Mouse (Mus musculus) cerebellum, adult 11-12 months (tissue): Measurements from ENCODE around the gene Ndufa5.

Experiments
- DNase-seq: peaks from one replicate; pipeline ENCODE4 v3.0.0; 2022

Ndufa5 gene

DNA sequence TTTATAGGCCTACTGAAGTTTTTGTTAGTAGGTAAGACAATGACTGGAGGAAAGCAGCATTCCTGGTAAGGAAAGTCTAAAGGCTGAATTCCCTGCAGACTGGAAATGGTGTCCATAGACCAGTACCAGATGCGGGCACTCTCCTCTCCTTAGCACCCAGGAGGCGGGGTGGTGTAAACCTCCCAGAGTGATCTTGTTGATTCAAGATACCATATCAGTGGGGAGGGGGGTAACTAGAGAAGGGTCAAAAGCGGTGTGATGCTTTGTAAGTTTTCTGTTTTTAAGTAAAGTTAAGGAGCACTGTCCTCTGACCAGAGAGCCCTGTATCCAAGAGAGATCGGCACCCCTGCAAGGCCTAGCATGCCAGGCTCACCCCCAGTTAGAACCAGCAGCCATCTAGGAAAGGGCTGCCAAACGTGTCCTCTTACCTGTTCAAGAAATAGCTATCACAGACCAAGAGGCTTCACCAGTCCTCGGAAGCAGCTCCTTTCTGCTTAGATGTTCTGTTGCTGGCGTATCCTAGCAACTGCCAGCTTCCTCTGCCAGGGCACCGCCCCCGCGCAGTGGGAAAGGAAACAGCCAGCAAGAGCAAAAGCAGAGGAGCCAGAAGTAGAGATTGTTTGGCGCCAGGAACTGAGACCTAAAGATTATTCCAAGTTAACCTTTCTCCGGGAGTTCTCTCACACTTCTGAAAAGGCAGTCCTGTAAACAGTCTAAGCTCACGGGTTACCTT, 13.1 kb downstream of the Ndufa5 start, which contains the start of gene Iqub:
Iqub (minus strand) TSS at position 516 of the 733 bp plus-strand sequence.
- DNase-seq: peak; percentile 34

DNA sequence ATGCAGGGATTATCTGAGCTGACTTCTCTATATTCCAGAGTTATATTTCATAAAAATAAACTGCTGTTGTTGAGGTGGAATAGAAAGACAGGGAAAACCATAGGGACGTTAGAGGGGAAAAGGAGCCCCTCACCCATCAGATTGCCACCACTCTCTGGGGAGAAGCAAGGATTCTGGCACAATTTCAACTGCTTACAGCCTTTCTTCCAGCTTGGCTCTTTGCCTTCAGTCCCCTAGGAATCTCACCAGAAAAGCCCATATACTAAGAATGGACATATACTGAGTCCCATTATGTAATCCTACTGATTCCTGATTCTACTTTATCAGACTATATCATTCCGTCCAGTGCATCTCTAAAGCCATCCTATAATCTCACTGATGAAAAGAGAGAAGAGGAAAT, 23.7 kb downstream of the Ndufa5 start:
- no peak for DNase-seq

DNA sequence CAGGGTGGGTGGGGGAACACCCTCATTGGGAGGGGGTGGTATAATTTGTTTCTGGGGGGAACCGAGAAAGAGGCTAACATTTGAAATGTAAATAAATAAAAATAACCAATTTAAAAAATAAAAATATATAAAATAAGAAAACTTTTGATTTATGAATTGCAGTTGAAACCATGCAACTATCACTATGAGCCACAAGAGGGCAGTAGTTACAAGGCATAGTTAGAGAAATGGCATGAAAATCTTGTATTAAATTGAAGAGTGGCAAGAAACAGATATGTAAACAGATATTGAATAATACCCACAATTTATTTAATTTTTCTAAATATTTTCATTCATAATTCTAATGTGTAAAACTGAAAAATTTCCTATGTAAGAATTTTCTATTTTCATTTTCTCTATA, 37.5 kb downstream of the Ndufa5 start:
- no peak for DNase-seq

DNA sequence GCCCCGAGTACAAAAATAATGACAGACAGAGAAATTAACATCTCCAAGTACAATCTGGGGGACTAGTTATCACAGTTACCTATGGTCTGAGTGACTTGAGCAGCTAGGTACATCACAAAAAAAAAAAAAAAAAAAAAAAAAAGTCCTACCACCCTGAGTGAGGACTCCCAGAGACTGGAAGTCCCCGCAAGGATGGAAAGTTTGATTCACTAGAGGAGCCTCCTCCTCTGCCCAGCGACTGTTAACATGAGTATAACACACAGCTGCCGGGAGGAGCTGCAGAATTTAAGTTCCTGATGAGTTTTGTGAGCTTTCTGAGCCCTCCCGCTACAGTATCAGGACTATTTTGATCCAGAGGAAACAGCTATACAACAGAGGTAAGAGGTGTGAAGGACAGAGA, 41.3 kb downstream of the Ndufa5 start:
- DNase-seq: no peak

DNA sequence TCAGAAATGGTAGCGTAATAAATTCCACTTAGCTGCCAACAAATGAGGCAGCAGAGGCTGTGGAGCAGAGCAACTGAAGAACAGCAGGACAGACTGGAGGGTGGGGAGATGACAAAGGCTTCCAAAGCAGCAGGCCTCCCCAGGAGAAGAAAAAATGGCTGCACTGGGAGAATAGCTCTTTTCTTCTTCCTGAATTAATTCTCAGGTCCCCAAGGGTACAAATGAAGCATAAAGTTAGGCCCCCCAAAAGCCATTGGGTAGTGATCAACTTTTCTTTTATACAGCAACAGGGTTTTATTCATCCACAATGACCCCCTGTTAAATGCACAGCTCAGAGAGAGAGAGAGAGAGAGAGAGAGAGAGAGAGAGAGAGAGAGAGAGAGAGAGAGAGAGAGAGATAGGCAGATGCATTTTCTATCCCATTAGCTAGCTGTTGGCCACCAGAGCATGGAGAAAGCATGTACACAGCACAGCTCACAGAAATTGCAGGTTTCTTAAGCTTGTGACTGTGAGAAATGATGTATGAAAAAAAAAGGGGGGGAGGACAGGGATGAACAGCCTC, 57.2 kb downstream of the Ndufa5 start:
- DNase-seq: no peak

DNA sequence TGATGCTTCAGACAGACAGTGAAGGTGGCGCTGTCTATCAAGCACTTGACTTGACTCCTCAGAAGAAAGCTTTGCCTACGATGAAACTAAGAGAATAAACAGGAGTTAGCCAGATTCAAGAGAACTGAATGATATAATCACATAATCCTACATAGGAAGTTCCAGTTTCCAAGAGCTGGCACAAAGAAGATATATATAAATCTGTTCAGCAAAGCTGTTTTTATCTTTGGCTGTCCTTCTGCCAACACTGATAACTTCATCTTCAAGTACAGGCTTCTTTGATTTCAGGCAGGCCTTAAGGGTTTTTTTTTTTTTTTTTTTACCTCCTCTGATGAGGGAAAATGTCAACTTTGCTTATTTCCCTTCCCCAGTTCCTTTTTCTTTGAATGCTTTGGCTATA, 57.7 kb downstream of the Ndufa5 start:
- no peak for DNase-seq
